Mouse (Mus musculus) erythroid progenitor cell, adult 5-6 weeks (primary cell): ENCODE results near the gene Zfc3h1. TPM values are rescaled to one million over a fixed set of nuclear protein-coding genes. Genes with fewer than 3 reads are reported as not detected.

Experiments used
- ATAC-seq: replicated peaks from 2 replicates; pipeline ENCODE4 v1.8.0; 2016; ENCODE audit warnings: moderate number of reproducible peaks, mild to moderate bottlenecking, moderate TSS enrichment, inconsistent platforms; ENCODE audit not compliant: poor library complexity, low FRiP score, severe bottlenecking
- total RNA-seq, 2 experiments: library from RNA; stranded (forward) in 1 of 2; stranded (reverse) in 1 of 2; fragments of 150-400 nt in 1 of 2; fragments of 186-747, 209-891 nt in 1 of 2; gene quantifications; 2 replicates each; pipeline versions ENCODE4 v1.2.3 to v1.2.4; 2015 to 2017; ENCODE audit warnings: low replicate concordance in 2 of 2

The Zfc3h1 gene
- total RNA-seq (2015; ENCODE audit: low replicate concordance) (115 and 122 TPM in 2 replicates), total RNA-seq (2017; ENCODE audit: low replicate concordance) (69.8 and 72.4 TPM in 2 replicates)

- ATAC-seq: peak; percentile 92
These were observed at the start of gene Zfc3h1, which contains the start of gene Thap2 for GRCm38 (mm10) chr10:115384221-115385017. Gene Zfc3h1, plus strand, starts transcription at chr10:115384959. Gene Thap2, minus strand, starts transcription at chr10:115384443.

GRCm38 (mm10) chr10:115336901-115337300 is 47.9 kb upstream of the Zfc3h1 start:
- no peak for ATAC-seq

GRCm38 (mm10) chr10:115339820-115340328 is 44.9 kb upstream of the Zfc3h1 start:
- ATAC-seq: no peak

- no peak for ATAC-seq
These were observed 41.9 kb upstream of the Zfc3h1 start for GRCm38 (mm10) chr10:115342771-115343425.

- ATAC-seq: no peak
These were observed 38.3 kb upstream of the Zfc3h1 start for GRCm38 (mm10) chr10:115346444-115346843.

GRCm38 (mm10) chr10:115348131-115348530 is 36.6 kb upstream of the Zfc3h1 start:
- ATAC-seq: no peak

GRCm38 (mm10) chr10:115349029-115349428 is 35.7 kb upstream of the Zfc3h1 start:
- ATAC-seq: no peak

GRCm38 (mm10) chr10:115349509-115349908 is 35.2 kb upstream of the Zfc3h1 start:
- ATAC-seq: no peak

GRCm38 (mm10) chr10:115350810-115351397 is 33.9 kb upstream of the Zfc3h1 start:
- peak; percentile 46; the same call in 1 of the 2 replicates for ATAC-seq

- no peak for ATAC-seq
These were observed 30.2 kb upstream of the Zfc3h1 start for GRCm38 (mm10) chr10:115354553-115354952.

GRCm38 (mm10) chr10:115355016-115355415 is 29.7 kb upstream of the Zfc3h1 start:
- ATAC-seq: no peak

- no peak for ATAC-seq
These were observed 28.7 kb upstream of the Zfc3h1 start for GRCm38 (mm10) chr10:115356106-115356505.

- ATAC-seq: no peak
These were observed 26.4 kb upstream of the Zfc3h1 start for GRCm38 (mm10) chr10:115358216-115358919.

GRCm38 (mm10) chr10:115359066-115359465 is 25.7 kb upstream of the Zfc3h1 start:
- ATAC-seq: no peak

GRCm38 (mm10) chr10:115361840-115362622 is 22.7 kb upstream of the Zfc3h1 start, which contains the start of gene Tmem19:
Gene Tmem19, minus strand, starts transcription at chr10:115362501.
- peak; percentile 92 for ATAC-seq

GRCm38 (mm10) chr10:115362623-115362964 is 22.2 kb upstream of the Zfc3h1 start:
- ATAC-seq: peak; percentile 63

- ATAC-seq: no peak
These were observed 21.6 kb upstream of the Zfc3h1 start for GRCm38 (mm10) chr10:115363151-115363550.

GRCm38 (mm10) chr10:115381506-115382084 is 3.2 kb upstream of the Zfc3h1 start:
- no peak for ATAC-seq
